Mouse (Mus musculus) Muller cell, postnatal 12 days (primary cell): Measurements from ENCODE around the gene Taar8b.
A peak's percentile ranks its signal among the peaks of the same experiment; 100 is the strongest.
"Not testable (repeated sequence)": the region's sequence is repeated elsewhere in the genome, so short reads cannot be mapped to it uniquely, and the experiment has no call there.

Source experiments
- DNase-seq: peaks from one replicate; pipeline ENCODE4 v3.0.0-alpha.2; 2015; ENCODE audit errors: inconsistent ontology term

Taar8b gene

GRCm38 (mm10) chr10:24092194-24092593, at the start of gene Taar8b:
Gene Taar8b (minus strand): TSS chr10:24092294.
- DNase-seq, result no peak

- no peak for DNase-seq
Observed at GRCm38 (mm10) chr10:24138623-24139261, 46.6 kb upstream of the Taar8b start.

DNA sequence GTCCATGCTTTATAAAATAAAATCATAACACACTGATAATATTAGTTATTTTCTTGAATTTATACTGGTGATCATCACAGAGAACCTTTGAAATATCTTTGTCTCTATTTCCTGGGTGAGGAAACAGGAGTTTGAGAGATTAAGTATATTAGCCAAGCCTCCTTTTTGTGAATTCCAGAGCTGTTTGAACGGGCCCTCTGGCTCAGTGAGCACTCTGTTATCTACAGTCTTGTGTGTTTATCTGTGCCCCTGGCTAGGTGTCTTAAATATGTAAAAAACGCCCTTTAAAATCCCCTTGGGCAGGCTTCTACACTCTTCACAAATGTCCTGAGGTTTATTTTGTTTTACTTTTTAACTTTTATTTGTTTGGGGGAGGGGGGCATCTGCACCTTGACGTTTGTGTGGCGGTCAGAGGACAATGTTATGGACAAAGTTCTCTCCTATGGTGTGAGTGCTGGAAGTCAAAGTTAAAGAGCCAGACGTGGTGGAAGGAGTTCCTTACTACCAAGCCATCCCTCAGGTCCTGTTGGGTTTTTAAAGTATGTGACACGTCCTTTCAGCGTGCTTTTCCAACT, 42.1 kb upstream of the Taar8b start:
- DNase-seq, result no peak

DNA sequence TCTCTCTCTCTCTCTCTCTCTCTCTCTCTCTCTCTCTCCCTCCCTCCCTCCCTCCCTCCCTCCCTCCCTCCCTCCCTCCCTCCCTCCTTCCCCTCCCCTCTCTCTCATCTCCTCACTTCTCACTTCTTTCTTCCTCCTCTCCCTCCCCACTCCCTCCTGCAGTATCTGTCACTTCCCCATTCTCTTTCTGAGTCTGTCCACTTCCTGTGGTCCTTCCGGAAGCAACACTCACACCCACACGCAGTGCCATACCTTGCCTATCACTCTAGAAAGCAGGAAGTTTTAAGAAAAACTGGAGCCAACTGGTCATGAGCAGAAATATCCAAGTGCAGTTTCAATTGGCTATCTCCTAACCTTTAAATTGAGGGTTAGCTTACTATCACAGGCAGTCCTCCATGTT, 41.0 kb upstream of the Taar8b start:
- DNase-seq, result no peak

DNA sequence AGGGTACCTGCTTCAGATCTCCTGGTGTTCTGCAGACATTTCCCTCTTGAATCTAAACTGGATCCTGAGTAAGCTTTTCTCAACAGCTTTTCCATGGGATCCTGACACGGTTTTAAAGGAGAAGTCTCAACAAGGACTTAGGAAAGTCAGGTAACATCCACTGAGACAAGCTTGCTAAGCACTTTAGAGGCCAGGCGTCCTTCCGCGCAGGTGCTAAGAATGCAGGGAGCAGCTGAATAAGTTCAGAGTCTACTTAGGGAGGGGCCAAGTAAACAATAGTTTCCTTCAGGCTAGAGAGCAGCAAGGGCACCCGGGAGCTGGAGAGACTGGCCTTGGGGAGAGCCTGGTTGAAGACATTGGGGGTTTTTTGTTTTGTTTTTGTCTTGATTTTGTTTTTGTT, 40.2 kb upstream of the Taar8b start:
- DNase-seq, result peak; percentile 33

DNA sequence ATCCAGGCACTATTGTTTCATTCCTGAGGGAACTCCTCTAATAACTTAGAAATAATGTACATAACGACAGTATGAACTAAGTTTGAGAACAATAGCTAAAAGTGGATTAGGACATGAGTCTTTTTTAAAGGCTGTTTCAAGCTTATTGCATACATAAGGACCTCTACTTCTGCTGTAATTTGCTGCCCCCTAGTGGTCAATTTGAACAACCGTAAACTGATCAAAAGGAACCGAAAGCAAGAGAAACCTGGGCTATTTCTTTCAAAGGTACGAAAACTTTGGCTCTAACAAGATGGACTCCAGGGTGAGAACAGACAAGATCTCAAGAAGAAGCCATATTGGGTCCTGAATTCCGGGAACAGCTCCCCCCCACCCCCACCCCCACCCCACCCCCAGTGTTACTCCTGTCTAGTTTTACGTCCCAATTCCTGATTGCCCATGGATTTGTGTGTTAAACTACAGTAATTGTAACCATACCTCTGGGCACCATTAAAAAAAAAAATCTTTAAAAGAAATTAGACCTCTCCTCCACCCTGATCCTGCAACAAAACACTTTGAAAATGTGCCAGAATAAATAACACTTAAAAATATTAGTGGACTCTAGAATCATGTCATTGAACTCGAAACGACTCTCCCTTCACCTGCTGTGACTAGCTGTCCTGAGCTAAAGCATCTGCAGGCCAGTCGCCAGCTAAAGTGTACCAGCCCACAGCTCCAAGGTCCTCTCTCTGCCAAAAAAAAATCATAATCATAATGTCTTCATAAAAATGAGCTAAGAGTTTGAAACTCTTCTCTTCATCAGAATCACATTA, 39.6 kb upstream of the Taar8b start:
- DNase-seq, result peak; percentile 64

GRCm38 (mm10) chr10:24111116-24111778, 19.2 kb upstream of the Taar8b start:
- peak; percentile 51 for DNase-seq

- not testable (repeated sequence) for DNase-seq
Observed at GRCm38 (mm10) chr10:24109434-24109833, 17.3 kb upstream of the Taar8b start, which contains the start of gene Taar9. Gene Taar9 (minus strand): TSS chr10:24109534.

GRCm38 (mm10) chr10:24108236-24108635, 16.1 kb upstream of the Taar8b start:
- no peak for DNase-seq

DNA sequence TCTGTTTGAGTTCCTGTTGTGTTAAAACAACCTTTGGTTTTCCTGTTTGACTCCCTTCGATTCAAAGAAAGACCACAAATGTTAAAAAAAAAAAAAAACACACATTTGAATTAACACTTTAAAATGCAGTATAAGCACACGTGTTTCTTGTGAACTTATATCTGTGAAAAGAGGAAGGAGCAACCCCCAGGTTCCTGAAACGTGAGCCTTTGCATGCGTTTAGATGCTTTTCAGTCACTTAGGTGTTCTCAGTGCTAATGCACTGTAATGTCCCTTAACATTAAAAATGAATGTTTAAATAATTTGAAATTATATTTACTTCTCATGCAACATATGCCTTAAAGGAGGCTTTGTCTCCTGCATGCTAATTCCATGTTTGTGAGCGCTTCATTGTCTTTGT, 15.7 kb upstream of the Taar8b start:
- DNase-seq, result no peak

- not testable (repeated sequence) for DNase-seq
Observed at GRCm38 (mm10) chr10:24103299-24103698, 11.2 kb upstream of the Taar8b start.

GRCm38 (mm10) chr10:24101812-24102211, 9.7 kb upstream of the Taar8b start, which contains the start of gene Taar8c:
Gene Taar8c (minus strand): TSS chr10:24101912.
- not testable (repeated sequence) for DNase-seq

DNA sequence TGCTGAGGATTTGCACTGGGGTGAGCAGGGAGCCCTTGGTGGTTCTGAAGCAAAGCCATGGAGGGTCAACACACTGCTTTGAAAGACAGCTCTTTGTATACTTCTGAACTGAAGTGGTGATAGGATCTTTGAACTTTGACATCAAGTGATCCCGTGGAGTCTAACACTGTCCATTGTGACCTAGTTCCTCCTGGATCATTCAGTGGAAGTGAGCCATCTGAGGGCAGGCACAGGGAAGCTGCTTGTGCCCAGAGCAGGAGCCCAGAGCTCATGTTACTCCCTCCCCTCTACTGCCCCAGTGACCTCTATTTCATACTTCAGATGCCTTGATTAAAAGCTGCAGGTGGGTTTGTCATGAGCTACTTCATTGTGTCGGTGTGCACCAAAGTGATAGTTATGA, 4.9 kb upstream of the Taar8b start:
- not testable (repeated sequence) for DNase-seq

DNA sequence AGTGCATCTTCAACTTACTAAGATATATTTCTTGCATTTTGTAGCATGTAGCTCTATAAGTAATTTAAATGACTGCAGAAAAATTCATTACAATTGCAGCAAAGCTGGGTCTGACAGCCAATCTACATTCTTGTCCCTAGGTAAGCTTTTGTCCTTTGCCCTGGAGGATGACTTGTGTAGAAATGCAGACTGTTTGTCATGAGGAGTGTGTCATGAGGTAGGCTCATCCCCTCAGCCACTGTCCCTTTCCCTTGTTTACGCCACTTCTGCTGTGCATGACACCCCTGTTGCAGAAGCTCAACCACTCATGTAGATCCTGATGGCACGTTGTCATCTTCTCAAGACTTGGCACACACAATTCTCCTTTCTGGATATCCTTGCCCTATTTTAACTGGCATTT, 4.9 kb downstream of the Taar8b start:
- DNase-seq, result no peak

DNA sequence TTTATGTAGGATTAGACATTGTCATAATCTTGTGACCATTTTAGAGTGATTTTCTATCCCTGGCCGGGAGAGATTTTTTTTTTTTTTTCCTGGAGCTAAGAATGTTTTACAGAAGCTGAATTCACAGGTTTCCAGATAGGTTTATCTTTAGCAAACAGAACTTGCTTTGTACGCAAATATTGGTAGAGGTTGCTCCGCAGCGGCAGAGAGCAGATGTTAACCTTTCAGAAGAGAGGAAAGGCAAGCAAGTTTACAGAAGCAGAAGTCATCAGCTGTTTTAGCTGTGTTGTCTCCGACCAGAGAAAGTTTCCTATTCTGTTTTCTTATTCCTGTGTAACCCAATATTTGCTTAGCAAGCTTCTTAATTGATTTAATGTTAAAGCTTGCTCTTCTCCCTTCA, 5.5 kb downstream of the Taar8b start:
- DNase-seq, result no peak

GRCm38 (mm10) chr10:24085936-24086335, 6.2 kb downstream of the Taar8b start:
- DNase-seq, result no peak

DNA sequence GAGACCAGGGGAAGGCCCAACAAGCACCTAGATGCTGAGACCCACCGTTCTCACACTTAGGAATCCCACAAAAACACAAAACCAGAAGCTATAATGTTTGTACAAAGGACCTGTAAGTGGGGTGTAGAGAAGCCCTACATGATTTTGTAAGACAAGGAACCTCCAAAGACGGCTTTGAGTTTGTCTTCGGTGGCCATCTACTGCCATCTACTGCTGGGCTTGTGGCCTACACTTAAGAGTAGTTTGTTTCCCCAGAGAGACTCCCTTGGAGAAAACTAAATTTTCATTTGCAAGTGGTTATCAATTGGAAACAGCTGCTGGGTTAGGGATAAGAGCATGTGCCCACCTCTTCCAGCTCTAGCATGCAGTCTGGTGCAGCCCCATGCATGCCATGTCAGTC, 11.9 kb downstream of the Taar8b start:
- DNase-seq, result peak; percentile 12

- DNase-seq, result not testable (repeated sequence)
Observed at GRCm38 (mm10) chr10:24076200-24076599, 15.9 kb downstream of the Taar8b start, which contains the start of gene Taar8a. Gene Taar8a (plus strand): TSS chr10:24076500.

DNA sequence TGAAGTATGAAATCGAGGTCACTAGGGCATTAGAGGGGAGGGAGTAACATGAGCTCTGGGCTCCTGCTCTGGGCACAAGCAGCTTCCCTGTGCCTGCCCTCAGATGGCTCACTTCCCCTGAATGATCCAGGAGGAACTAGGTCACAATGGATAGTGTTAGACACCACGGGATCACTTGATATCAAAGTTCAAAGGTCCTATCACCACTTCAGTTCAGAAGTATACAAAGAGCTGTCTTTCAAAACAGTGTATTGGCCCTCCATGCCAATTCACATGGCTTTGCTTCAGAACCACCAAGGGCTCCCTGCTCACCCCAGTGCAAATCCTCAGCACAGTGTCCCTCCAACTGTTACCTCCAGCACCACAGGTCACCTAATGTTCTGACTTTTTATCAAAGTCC, 17.3 kb downstream of the Taar8b start:
- DNase-seq, result not testable (repeated sequence)

- no peak for DNase-seq
Observed at GRCm38 (mm10) chr10:24058986-24059385, 33.1 kb downstream of the Taar8b start.

- DNase-seq, result no peak
Observed at GRCm38 (mm10) chr10:24052039-24052438, 40.1 kb downstream of the Taar8b start.

DNA sequence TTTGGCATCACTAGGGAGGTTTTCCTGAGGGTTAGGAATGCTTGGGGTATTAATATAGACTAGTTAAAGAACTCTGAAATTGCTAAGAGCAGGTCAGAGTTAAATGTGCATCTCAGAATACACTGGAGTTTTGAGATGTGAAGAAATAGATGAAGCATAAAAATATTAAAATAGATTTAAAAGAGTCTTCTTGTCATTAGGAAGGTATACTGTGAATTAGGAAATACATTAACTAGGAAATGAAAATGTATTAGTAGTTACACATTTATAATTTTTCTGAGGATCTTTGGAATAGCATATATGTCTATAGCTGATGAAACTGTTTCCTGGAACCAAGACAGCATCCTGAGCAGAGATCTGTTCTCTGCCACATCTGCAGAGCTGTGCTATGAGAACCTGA, 42.9 kb downstream of the Taar8b start, which contains the start of gene Taar7f:
Gene Taar7f, plus strand, starts transcription at position 301 of the 400 bp plus-strand sequence.
- no peak for DNase-seq
